Mouse (Mus musculus): ENCODE measurements around the gene Hpgds. TPM values are rescaled to one million over a fixed set of nuclear protein-coding genes. Genes with fewer than 3 reads are reported as not detected.

The Hpgds gene
- 1 to 10 TPM; 2.1 to 2.2 TPM for total RNA-seq (2023)

DNA sequence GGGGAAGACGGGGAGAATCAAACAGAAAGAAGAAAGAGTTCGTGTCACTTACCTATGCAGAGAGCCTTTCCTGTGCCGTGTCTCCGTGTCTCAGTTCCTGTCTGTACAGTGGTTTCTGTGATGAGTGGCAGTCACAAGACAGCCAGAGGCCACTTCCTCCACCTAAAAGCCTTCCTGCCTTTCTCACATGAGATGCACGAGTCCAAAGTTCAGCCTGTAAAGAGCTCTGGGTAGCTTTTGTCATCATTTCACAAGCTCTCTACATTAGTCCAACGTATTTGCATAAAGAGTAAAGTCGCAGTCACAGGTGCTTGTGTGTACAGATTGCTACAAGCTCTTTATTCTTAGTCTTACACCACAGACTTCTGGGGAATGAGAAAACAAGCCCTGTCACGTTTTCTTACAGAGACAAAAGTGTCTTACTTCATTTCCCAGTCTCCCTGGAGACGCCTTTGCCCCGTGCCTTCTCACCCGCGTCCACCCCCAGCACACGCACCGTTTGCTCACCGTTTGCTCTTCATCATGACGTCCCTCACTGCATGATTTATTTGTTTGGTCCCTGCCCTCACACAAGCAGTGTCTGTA, at the start of gene Hpgds:
Gene Hpgds (minus strand): TSS at position 288 of the 585 bp plus-strand sequence.

Other genes starting within 250 kb of the Hpgds start
- gene Smarcad1, start 102.3 kb downstream of the Hpgds start, total RNA-seq (2023), result 10 to 100 TPM; 50.2 to 58.4 TPM
- not detected for gene C130060K24Rik, start 236.2 kb upstream of the Hpgds start, total RNA-seq (2023)

Data from T-cell, adult 66 days (primary cell).